Mouse (Mus musculus): ENCODE measurements at regions not wholly inside any gene's neighbourhood (a gene's known extent, or its start where the extent isn't known, plus 50 kb on each side); places are given as distances from the start of the nearest gene placed in this dataset.

- TF ChIP-seq POLR2A (IDR thresholded peaks at IDR 0.05; ENCODE audit: insufficient read depth, low read length) (no peak), EP300 (IDR thresholded peaks at IDR 0.05; ENCODE audit: insufficient read depth, low read depth, low read length) (no peak), CTCF (IDR thresholded peaks at IDR 0.05; ENCODE audit: low read depth, low read length) (no peak)
These were observed 377.4 kb upstream of the Fam92a start for GRCm38 (mm10) chr4:12549265-12549664.

Data from ES-Bruce4 (cell line).